Mouse (Mus musculus) embryonic stem cell, embryonic (primary cell): ENCODE results near the gene Polr3c.

Experiments
- CTCF ChIA-PET, 4 experiments: fragments of 300-600 bp in 2 of 4; fragments of 350-600 bp in 2 of 4; sonication (Branson Sonifier 250); formaldehyde crosslinking; loops; one replicate each; lab custom pipeline; 2022; ENCODE audit warnings: inconsistent platforms in 2 of 4; lab: Charles Lee
- POLR2A ChIA-PET, 4 experiments: fragments of 300-600 bp in 2 of 4; fragments of 350-600 bp in 2 of 4; sonication (Branson Sonifier 250); formaldehyde crosslinking; loops; one replicate each; lab custom pipeline; 2022; ENCODE audit warnings: antibody characterized with exemption in 4 of 4, inconsistent platforms in 1 of 4; lab: Charles Lee

The Polr3c gene

DNA sequence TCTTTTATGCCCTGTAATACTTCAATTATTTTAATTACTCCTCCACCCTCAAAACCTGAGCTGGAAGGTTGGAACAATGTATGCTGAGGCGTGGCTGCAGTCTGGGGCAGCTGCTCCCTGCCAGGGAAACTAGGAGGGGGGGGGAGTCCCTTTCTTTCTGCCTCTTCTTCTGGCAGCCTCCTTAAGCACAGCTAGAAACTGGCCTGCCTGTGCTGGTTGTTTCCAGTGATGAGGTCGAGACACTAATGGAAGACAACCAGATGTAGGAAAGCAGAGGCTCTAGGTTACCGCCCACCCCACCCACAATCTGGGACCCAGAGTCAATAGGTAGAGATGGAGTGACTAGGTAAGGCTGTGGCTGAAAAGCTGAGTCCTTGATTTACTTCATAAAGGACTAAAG is 51.7 kb downstream of the Polr3c start:
- CTCF ChIA-PET: interaction anchor here in 3 of 4 experiments (0.6 to 3.9 kb wide), 27 partner anchors 9 to 875 kb away, joined by 3 to 20 read pairs (median 5); partner anchors contain the start of genes Pias3 (in 3 of the 3), Nudt17 (in 2 of the 3), Gm16253 (in 1 of the 3) and Lix1l (in 1 of the 3)
- POLR2A ChIA-PET: interaction anchor here (0.6 to 18.1 kb wide), 65 partner anchors 8 to 527 kb away, joined by 3 to 317 read pairs (median 5); partner anchors contain the start of genes Pias3 (in 4 of the 4), Nudt17 (in 3 of the 4), Rbm8a (in 3 of the 4) and Gm16253 (in 2 of the 4)

- POLR2A ChIA-PET: interaction anchor here (0.6 to 18.1 kb wide), 70 partner anchors 7 to 674 kb away, joined by 3 to 317 read pairs (median 5); partner anchors contain the start of genes Pias3 (in 4 of the 4), Nudt17 (in 3 of the 4), Rbm8a (in 3 of the 4) and Gm16253 (in 2 of the 4)
- CTCF ChIA-PET: interaction anchor here in 3 of 4 experiments (0.7 to 3.9 kb wide), 27 partner anchors 8 to 636 kb away, joined by 3 to 20 read pairs (median 5); partner anchors contain the start of genes Pias3 (in 3 of the 3), Nudt17 (in 2 of the 3), Gm16253 (in 1 of the 3) and Lix1l (in 1 of the 3)
Measured at GRCm38 (mm10) chr3:96675171-96675570, 52.3 kb downstream of the Polr3c start.

GRCm38 (mm10) chr3:96674442-96674841 is 53.0 kb downstream of the Polr3c start:
- ChIA-PET CTCF (interaction anchor here in 3 of 4 experiments (0.6 to 3.9 kb wide), 19 partner anchors 10 to 797 kb away, joined by 3 to 20 read pairs (median 5); partner anchors contain the start of genes Nudt17 (in 2 of the 3), Pias3 (in 2 of the 3) and Polr3gl (in 1 of the 3)), POLR2A (interaction anchor here in 3 of 4 experiments (0.6 to 18.1 kb wide), 41 partner anchors 9 to 675 kb away, joined by 3 to 317 read pairs (median 8); partner anchors contain the start of genes Pias3 (in 3 of the 3), Nudt17 (in 2 of the 3), Rbm8a (in 2 of the 3) and Txnip (in 2 of the 3))

DNA sequence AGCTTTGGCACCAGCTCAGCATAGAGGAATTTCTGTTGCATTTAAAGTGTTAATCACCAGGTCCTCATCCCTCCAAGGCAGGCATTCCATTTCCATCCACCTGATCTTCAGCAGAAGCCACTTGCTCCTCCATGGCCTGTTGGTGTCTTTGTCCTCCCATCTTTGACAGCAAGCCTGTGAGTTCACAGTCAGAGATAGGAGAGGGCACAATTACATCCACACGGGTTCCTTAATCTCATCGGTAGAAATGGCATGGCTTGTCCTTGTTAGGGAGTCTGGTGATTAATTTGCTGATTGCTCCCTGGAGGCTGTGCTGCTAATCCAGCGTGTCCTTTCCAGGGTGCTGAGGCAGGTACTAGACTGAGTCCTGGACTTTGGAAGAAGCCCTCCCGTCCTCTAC is 53.9 kb downstream of the Polr3c start:
- ChIA-PET CTCF (interaction anchor here in 3 of 4 experiments (1.1 to 3.9 kb wide), 7 partner anchors 10 to 35 kb away, joined by 3 to 20 read pairs (median 5); partner anchors contain the start of genes Nudt17 (in 2 of the 3) and Pias3 (in 1 of the 3)), POLR2A (interaction anchor here in 3 of 4 experiments (0.5 to 18.1 kb wide), 25 partner anchors 10 to 605 kb away, joined by 3 to 317 read pairs (median 10); partner anchors contain the start of genes Nudt17 (in 3 of the 3), Pias3 (in 3 of the 3), Rbm8a (in 2 of the 3) and Gm16253 (in 1 of the 3))

DNA sequence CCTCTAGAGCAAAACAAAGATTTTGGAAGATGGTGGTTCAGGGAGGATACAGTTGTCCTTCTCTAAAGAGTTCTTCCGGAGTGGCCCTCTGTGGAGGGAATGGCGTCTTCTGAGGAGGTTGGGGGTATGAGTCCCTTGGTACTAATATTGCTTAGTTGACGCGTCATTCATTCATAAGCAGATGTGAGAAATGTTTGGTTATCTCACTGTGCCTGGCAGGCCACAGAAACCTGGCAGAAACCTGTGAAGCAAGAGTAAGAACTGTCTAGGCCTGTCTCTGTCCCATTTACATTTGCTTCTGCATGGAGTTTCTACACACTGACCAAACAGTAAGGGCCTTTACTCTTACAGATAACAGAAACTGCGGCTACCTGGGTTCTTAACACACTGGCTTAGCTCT is 55.9 kb downstream of the Polr3c start:
- ChIA-PET CTCF (interaction anchor here in 1 of 4 experiments (2.1 kb wide), 1 partner anchor 37 kb away, joined by 8 read pairs; the partner anchor contains the start of gene Nudt17), POLR2A (interaction anchor here in 3 of 4 experiments (0.8 to 18.1 kb wide), 4 partner anchors 13 to 114 kb away, joined by 3 to 317 read pairs (median 19); partner anchors contain the start of genes Pias3 (in 2 of the 3) and Txnip (in 1 of the 3))

GRCm38 (mm10) chr3:96669727-96670468 is 57.5 kb downstream of the Polr3c start, which contains the start of gene Ankrd35:
TSS of gene Ankrd35 (plus strand) at chr3:96670131.
- ChIA-PET POLR2A (interaction anchor here (0.6 to 18.1 kb wide), 33 partner anchors 8 to 392 kb away, joined by 3 to 317 read pairs (median 5); partner anchors contain the start of genes Pias3 (in 4 of the 4), Gm16253 (in 2 of the 4), Nudt17 (in 2 of the 4) and Gm42957 (in 1 of the 4)), CTCF (interaction anchor here in 3 of 4 experiments (0.5 to 2.1 kb wide), 23 partner anchors 10 to 38 kb away, joined by 3 to 17 read pairs (median 5); partner anchors contain the start of genes Nudt17 (in 2 of the 3), Itga10 (in 1 of the 3) and Pias3 (in 1 of the 3))

DNA sequence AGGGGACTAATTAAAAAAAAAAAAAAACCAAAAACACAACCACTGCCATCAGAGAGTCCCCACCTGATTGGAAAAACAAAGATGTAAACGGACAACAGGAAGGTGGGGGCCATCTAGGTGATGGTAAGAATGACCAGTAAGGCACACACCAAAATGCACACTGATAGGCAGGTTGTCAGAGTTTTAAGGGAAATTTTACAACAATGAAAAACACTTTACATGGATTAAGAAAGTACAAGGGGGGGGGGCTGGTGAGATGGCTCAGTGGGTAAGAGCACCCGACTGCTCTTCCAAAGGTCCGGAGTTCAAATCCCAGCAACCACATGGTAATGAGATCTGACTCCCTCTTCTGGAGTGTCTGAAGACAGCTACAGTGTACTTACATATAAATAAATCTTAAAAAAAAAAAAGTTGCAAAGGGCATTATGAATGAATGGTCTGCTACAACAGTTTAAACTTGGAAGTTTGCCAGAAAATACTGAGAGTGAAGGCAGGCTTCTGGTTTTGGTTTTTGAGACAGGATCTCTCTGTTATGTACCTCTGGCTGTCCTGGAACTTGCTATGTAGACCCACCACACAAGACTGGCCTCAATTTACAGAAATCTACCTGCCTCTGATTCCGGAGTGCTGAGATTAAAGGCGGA is 58.9 kb downstream of the Polr3c start:
- CTCF ChIA-PET: interaction anchor here (0.6 to 2.6 kb wide), 9 partner anchors 16 to 40 kb away, joined by 4 to 19 read pairs (median 6); partner anchors contain the start of gene Nudt17 (in 2 of the 4)
- POLR2A ChIA-PET: interaction anchor here in 3 of 4 experiments (0.7 to 2.5 kb wide), 9 partner anchors 12 to 92 kb away, joined by 3 to 15 read pairs (median 5); partner anchors contain the start of genes Nudt17 (in 3 of the 3), Pias3 (in 2 of the 3) and Gm16253 (in 1 of the 3)

- ChIA-PET POLR2A (interaction anchor here (0.6 to 2.5 kb wide), 15 partner anchors 9 to 41 kb away, joined by 3 to 15 read pairs (median 3); partner anchors contain the start of genes Nudt17 (in 3 of the 4), Pias3 (in 2 of the 4) and Rbm8a (in 1 of the 4)), CTCF (interaction anchor here (0.5 to 2.6 kb wide), 30 partner anchors 8 to 165 kb away, joined by 3 to 19 read pairs (median 4); partner anchors contain the start of genes Nudt17 (in 3 of the 4), Itga10 (in 2 of the 4), Pias3 (in 1 of the 4) and Polr3gl (in 1 of the 4))
Measured at GRCm38 (mm10) chr3:96667316-96667715, 60.1 kb downstream of the Polr3c start.

DNA sequence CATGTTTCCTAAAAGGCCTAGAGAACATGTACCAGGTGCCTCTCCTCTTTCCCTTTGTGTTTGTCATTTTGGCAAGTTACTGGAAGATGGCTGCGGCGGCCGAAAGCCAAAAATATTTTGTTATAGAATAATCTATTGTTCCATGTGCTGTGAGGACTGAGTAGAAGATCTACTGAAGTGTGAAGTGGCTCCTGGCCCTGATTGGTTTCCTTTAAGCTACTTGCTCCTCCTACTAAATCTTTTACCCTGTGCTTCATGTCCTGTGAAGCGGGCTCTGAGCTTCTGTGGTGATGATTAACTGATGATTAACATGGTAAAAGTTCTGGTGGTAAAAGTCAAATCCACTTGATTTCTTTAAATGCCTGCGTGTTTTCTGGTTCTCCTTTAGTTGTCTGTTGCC is 60.5 kb downstream of the Polr3c start:
- ChIA-PET POLR2A (interaction anchor here in 2 of 4 experiments (0.7 to 2.5 kb wide), 12 partner anchors 9 to 41 kb away, joined by 3 to 15 read pairs (median 4); partner anchors contain the start of genes Pias3 (in 2 of the 2), Nudt17 (in 1 of the 2) and Rbm8a (in 1 of the 2)), CTCF (interaction anchor here (0.6 to 2.6 kb wide), 23 partner anchors 9 to 110 kb away, joined by 3 to 19 read pairs (median 4); partner anchors contain the start of genes Nudt17 (in 3 of the 4), Itga10 (in 1 of the 4), Pias3 (in 1 of the 4) and Polr3gl (in 1 of the 4))

GRCm38 (mm10) chr3:96665732-96666363 is 61.6 kb downstream of the Polr3c start:
- ChIA-PET POLR2A (interaction anchor here in 2 of 4 experiments (0.7 to 1.3 kb wide), 4 partner anchors 26 to 196 kb away, joined by 3 to 5 read pairs (median 4); partner anchors contain the start of gene Nudt17 (in 1 of the 2)), CTCF (interaction anchor here in 3 of 4 experiments (0.8 to 2.0 kb wide), 6 partner anchors 15 to 405 kb away, joined by 3 to 15 read pairs (median 4); no protein-coding TSS in a partner anchor)

GRCm38 (mm10) chr3:96663432-96664239 is 63.8 kb downstream of the Polr3c start:
- POLR2A ChIA-PET: interaction anchor here (0.5 to 3.4 kb wide), 69 partner anchors 8 to 675 kb away, joined by 3 to 28 read pairs (median 4); partner anchors contain the start of genes Nudt17 (in 4 of the 4), Pias3 (in 3 of the 4), Rbm8a (in 3 of the 4) and Gm16253 (in 2 of the 4)

GRCm38 (mm10) chr3:96662731-96663316 is 64.6 kb downstream of the Polr3c start:
- CTCF ChIA-PET: interaction anchor here (0.6 to 2.1 kb wide), 47 partner anchors 10 to 160 kb away, joined by 3 to 29 read pairs (median 5); partner anchors contain the start of genes Itga10 (in 3 of the 4), Nudt17 (in 3 of the 4), Pias3 (in 2 of the 4) and Polr3gl (in 2 of the 4)
- POLR2A ChIA-PET: interaction anchor here (0.6 to 3.4 kb wide), 41 partner anchors 7 to 674 kb away, joined by 3 to 28 read pairs (median 4); partner anchors contain the start of genes Nudt17 (in 3 of the 4), Itga10 (in 2 of the 4), Pias3 (in 2 of the 4) and Gm42957 (in 1 of the 4)

More at GRCm38 (mm10) chr3:96663432-96664239, 63.8 kb downstream of the Polr3c start:
- CTCF ChIA-PET: interaction anchor here (0.5 to 2.1 kb wide), 81 partner anchors 9 to 337 kb away, joined by 3 to 29 read pairs (median 5); partner anchors contain the start of genes Nudt17 (in 4 of the 4), Itga10 (in 3 of the 4), Polr3gl (in 3 of the 4) and Ankrd34a (in 2 of the 4)
